Mouse (Mus musculus): ENCODE data around the gene Prim2. TPM values are rescaled to one million over a fixed set of nuclear protein-coding genes. Genes with fewer than 3 reads are reported as not detected.

Prim2 gene
- polyA plus RNA-seq, 1 experiment from 2014 or later: 30.5 TPM

GRCm38 (mm10) chr1:33563611-33564010 is 106.0 kb downstream of the Prim2 start:
- H3K27me3 ChIP-seq (ENCODE audit: control insufficient read depth, insufficient read depth, low read length): no peaks in the 10 kb centered on the region
- H3K4me3 ChIP-seq (replicated peaks; ENCODE audit: low read length): no peak overlapping the region
- H3K9ac ChIP-seq (ENCODE audit: low read length): no peak overlapping the region
- ATAC-seq (ENCODE audit: insufficient read depth, low FRiP score): no peak
- no peak overlapping the region for H3K4me2 ChIP-seq (ENCODE audit: low read depth, low read length)
- no peak overlapping the region for H3K27ac ChIP-seq (ENCODE audit: low read length)
- 91% methylated on average over 3 of the region's 3 CpGs for WGBS
- no peaks in the 10 kb centered on the region for H3K4me1 ChIP-seq (ENCODE audit: control insufficient read depth, insufficient read depth, low read length)
- H3K36me3 ChIP-seq (ENCODE audit: control insufficient read depth, insufficient read depth, low read length): no peaks in the 10 kb centered on the region
- no peaks in the 10 kb centered on the region for H3K9me3 ChIP-seq (replicated peaks; ENCODE audit: control insufficient read depth, low read length)

- Histone ChIP-seq H3K4me2 (ENCODE audit: low read depth, low read length) (no peak overlapping the region), H3K4me1 (ENCODE audit: control insufficient read depth, insufficient read depth, low read length) (no peaks in the 10 kb centered on the region), H3K9ac (ENCODE audit: low read length) (no peak overlapping the region), H3K27me3 (ENCODE audit: control insufficient read depth, insufficient read depth, low read length) (no peaks in the 10 kb centered on the region), H3K36me3 (ENCODE audit: control insufficient read depth, insufficient read depth, low read length) (no peaks in the 10 kb centered on the region), H3K9me3 (replicated peaks; ENCODE audit: control insufficient read depth, low read length) (no peaks in the 10 kb centered on the region), H3K4me3 (replicated peaks; ENCODE audit: low read length) (no peak overlapping the region), H3K27ac (ENCODE audit: low read length) (no peak overlapping the region)
- ATAC-seq (ENCODE audit: insufficient read depth, low FRiP score): no peak
- WGBS: 74% methylated on average over 4 of the region's 4 CpGs
These were observed 113.0 kb downstream of the Prim2 start for GRCm38 (mm10) chr1:33556638-33557037.

GRCm38 (mm10) chr1:33555626-33556025 is 114.0 kb downstream of the Prim2 start:
- no peaks in the 10 kb centered on the region for H3K4me1 ChIP-seq (ENCODE audit: control insufficient read depth, insufficient read depth, low read length)
- H3K27ac ChIP-seq (ENCODE audit: low read length): no peak overlapping the region
- no peak overlapping the region for H3K4me2 ChIP-seq (ENCODE audit: low read depth, low read length)
- no peak for ATAC-seq (ENCODE audit: insufficient read depth, low FRiP score)
- WGBS: 52% methylated on average over 2 of the region's 2 CpGs
- no peaks in the 10 kb centered on the region for H3K9me3 ChIP-seq (replicated peaks; ENCODE audit: control insufficient read depth, low read length)
- H3K4me3 ChIP-seq (replicated peaks; ENCODE audit: low read length): no peak overlapping the region
- no peak overlapping the region for H3K9ac ChIP-seq (ENCODE audit: low read length)
- H3K36me3 ChIP-seq (ENCODE audit: control insufficient read depth, insufficient read depth, low read length): no peaks in the 10 kb centered on the region
- H3K27me3 ChIP-seq (ENCODE audit: control insufficient read depth, insufficient read depth, low read length): no peaks in the 10 kb centered on the region

- no peak overlapping the region for H3K27ac ChIP-seq (ENCODE audit: low read length)
- H3K4me1 ChIP-seq (ENCODE audit: control insufficient read depth, insufficient read depth, low read length): no peaks in the 10 kb centered on the region
- ATAC-seq (ENCODE audit: insufficient read depth, low FRiP score): no peak
- H3K9ac ChIP-seq (ENCODE audit: low read length): no peak overlapping the region
- no peaks in the 10 kb centered on the region for H3K36me3 ChIP-seq (ENCODE audit: control insufficient read depth, insufficient read depth, low read length)
- H3K4me2 ChIP-seq (ENCODE audit: low read depth, low read length): no peak overlapping the region
- WGBS: 93% methylated on average over 9 of the region's 9 CpGs
- H3K27me3 ChIP-seq (ENCODE audit: control insufficient read depth, insufficient read depth, low read length): no peaks in the 10 kb centered on the region
- no peaks in the 10 kb centered on the region for H3K9me3 ChIP-seq (replicated peaks; ENCODE audit: control insufficient read depth, low read length)
- no peak overlapping the region for H3K4me3 ChIP-seq (replicated peaks; ENCODE audit: low read length)
These were observed 118.2 kb downstream of the Prim2 start for GRCm38 (mm10) chr1:33551350-33551749.

GRCm38 (mm10) chr1:33541708-33542107 is 127.9 kb downstream of the Prim2 start:
- Histone ChIP-seq H3K4me3 (replicated peaks; ENCODE audit: low read length) (no peak overlapping the region), H3K36me3 (ENCODE audit: control insufficient read depth, insufficient read depth, low read length) (no peaks in the 10 kb centered on the region), H3K27ac (ENCODE audit: low read length) (no peak overlapping the region), H3K9ac (ENCODE audit: low read length) (no peak overlapping the region), H3K27me3 (ENCODE audit: control insufficient read depth, insufficient read depth, low read length) (no peaks in the 10 kb centered on the region), H3K4me1 (ENCODE audit: control insufficient read depth, insufficient read depth, low read length) (no peaks in the 10 kb centered on the region), H3K9me3 (replicated peaks; ENCODE audit: control insufficient read depth, low read length) (no peaks in the 10 kb centered on the region), H3K4me2 (ENCODE audit: low read depth, low read length) (no peak overlapping the region)
- WGBS: 85% methylated on average over 7 of the region's 7 CpGs
- ATAC-seq (ENCODE audit: insufficient read depth, low FRiP score): no peak

GRCm38 (mm10) chr1:33537948-33538347 is 131.6 kb downstream of the Prim2 start:
- Histone ChIP-seq H3K4me1 (ENCODE audit: control insufficient read depth, insufficient read depth, low read length) (no peaks in the 10 kb centered on the region), H3K9me3 (replicated peaks; ENCODE audit: control insufficient read depth, low read length) (0 out of 2 replicates have a peak, but pooled peaks cover 3% of the 10 kb centered on the region), H3K4me2 (ENCODE audit: low read depth, low read length) (no peak overlapping the region), H3K9ac (ENCODE audit: low read length) (no peak overlapping the region), H3K27ac (ENCODE audit: low read length) (no peak overlapping the region), H3K4me3 (replicated peaks; ENCODE audit: low read length) (no peak overlapping the region), H3K36me3 (ENCODE audit: control insufficient read depth, insufficient read depth, low read length) (no peaks in the 10 kb centered on the region), H3K27me3 (ENCODE audit: control insufficient read depth, insufficient read depth, low read length) (no peaks in the 10 kb centered on the region)
- ATAC-seq (ENCODE audit: insufficient read depth, low FRiP score): no peak

GRCm38 (mm10) chr1:33536272-33537004 is 133.2 kb downstream of the Prim2 start:
- 0 out of 2 replicates have a peak, but pooled peaks cover 3% of the 10 kb centered on the region for H3K9me3 ChIP-seq (replicated peaks; ENCODE audit: control insufficient read depth, low read length)
- H3K4me2 ChIP-seq (ENCODE audit: low read depth, low read length): no peak overlapping the region
- H3K27ac ChIP-seq (ENCODE audit: low read length): no peak overlapping the region
- no peaks in the 10 kb centered on the region for H3K4me1 ChIP-seq (ENCODE audit: control insufficient read depth, insufficient read depth, low read length)
- 96% methylated on average over 4 of the region's 4 CpGs for WGBS
- H3K9ac ChIP-seq (ENCODE audit: low read length): no peak overlapping the region
- H3K4me3 ChIP-seq (replicated peaks; ENCODE audit: low read length): no peak overlapping the region
- no peaks in the 10 kb centered on the region for H3K36me3 ChIP-seq (ENCODE audit: control insufficient read depth, insufficient read depth, low read length)
- ATAC-seq (ENCODE audit: insufficient read depth, low FRiP score): no peak
- no peaks in the 10 kb centered on the region for H3K27me3 ChIP-seq (ENCODE audit: control insufficient read depth, insufficient read depth, low read length)

- no peak overlapping the region for H3K9ac ChIP-seq (ENCODE audit: low read length)
- H3K9me3 ChIP-seq (replicated peaks; ENCODE audit: control insufficient read depth, low read length): 0 out of 2 replicates have a peak, but pooled peaks cover 3% of the 10 kb centered on the region
- WGBS: 79% methylated on average over 2 of the region's 2 CpGs
- no peak for ATAC-seq (ENCODE audit: insufficient read depth, low FRiP score)
- H3K27me3 ChIP-seq (ENCODE audit: control insufficient read depth, insufficient read depth, low read length): no peaks in the 10 kb centered on the region
- H3K27ac ChIP-seq (ENCODE audit: low read length): no peak overlapping the region
- H3K4me2 ChIP-seq (ENCODE audit: low read depth, low read length): no peak overlapping the region
- H3K36me3 ChIP-seq (ENCODE audit: control insufficient read depth, insufficient read depth, low read length): no peaks in the 10 kb centered on the region
- no peak overlapping the region for H3K4me3 ChIP-seq (replicated peaks; ENCODE audit: low read length)
- no peaks in the 10 kb centered on the region for H3K4me1 ChIP-seq (ENCODE audit: control insufficient read depth, insufficient read depth, low read length)
These were observed 134.4 kb downstream of the Prim2 start for GRCm38 (mm10) chr1:33535140-33535686.

GRCm38 (mm10) chr1:33531860-33532259 is 137.7 kb downstream of the Prim2 start:
- Histone ChIP-seq H3K4me3 (replicated peaks; ENCODE audit: low read length) (no peak overlapping the region), H3K4me2 (ENCODE audit: low read depth, low read length) (no peak overlapping the region), H3K36me3 (ENCODE audit: control insufficient read depth, insufficient read depth, low read length) (no peaks in the 10 kb centered on the region), H3K4me1 (ENCODE audit: control insufficient read depth, insufficient read depth, low read length) (no peaks in the 10 kb centered on the region), H3K27me3 (ENCODE audit: control insufficient read depth, insufficient read depth, low read length) (no peaks in the 10 kb centered on the region), H3K27ac (ENCODE audit: low read length) (no peak overlapping the region), H3K9me3 (replicated peaks; ENCODE audit: control insufficient read depth, low read length) (0 out of 2 replicates have a peak, but pooled peaks cover 3% of the 10 kb centered on the region), H3K9ac (ENCODE audit: low read length) (no peak overlapping the region)
- 79% methylated on average over 3 of the region's 3 CpGs for WGBS
- no peak for ATAC-seq (ENCODE audit: insufficient read depth, low FRiP score)

Measured in stomach, embryonic 16.5 days (tissue).